In the genomic region with DNA sequence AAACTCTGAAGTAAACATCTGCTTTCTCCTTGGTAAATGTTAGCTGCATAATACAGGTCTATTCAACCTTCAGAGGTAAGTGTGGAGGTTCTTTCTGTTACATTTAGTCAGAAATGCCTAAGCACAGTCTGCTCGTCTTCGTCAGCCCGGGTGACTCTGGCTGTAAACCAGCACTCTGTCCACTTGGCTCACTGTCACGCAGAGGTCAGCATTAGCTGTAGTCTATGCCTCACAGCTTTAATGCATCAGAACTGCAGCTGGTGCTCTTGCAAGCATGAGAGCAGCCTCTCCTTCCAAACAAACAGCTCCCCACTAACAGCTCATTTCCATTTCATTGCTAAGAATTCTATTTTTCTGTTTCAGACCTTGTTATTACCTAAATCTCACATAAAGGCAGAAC, we compare ENCODE assay signal across 16 mouse cellular contexts. TPM values are rescaled to one million over a fixed set of nuclear protein-coding genes. Genes with fewer than 3 reads are reported as not detected.
DNase-seq lines count a peak whose midpoint lies in the region; ATAC-seq and TF ChIP-seq lines count a peak whose summit lies in the region.
"Had no signal": no experiment of that assay in that cellular context is flagged by ENCODE, and none has a peak within 500 bp of the region (broad histone marks: within the 10 kb centered on the region; RNA-seq: fewer than 3 reads in every experiment).

No protein-coding gene starts in this region.

- no peaks in the 10 kb centered on the region for H3K4me1 ChIP-seq in hindbrain, postnatal 0 days (ENCODE audit: insufficient read depth, low read length)
- no peaks in the 10 kb centered on the region for H3K4me1 ChIP-seq in hindbrain, embryonic 14.5 days (replicated peaks; ENCODE audit: control insufficient read depth, insufficient read depth, low read length)
- no peaks in the 10 kb centered on the region for H3K4me1 ChIP-seq in lung, embryonic 16.5 days (replicated peaks; ENCODE audit: control insufficient read depth, insufficient read depth, low read length)
- H3K4me1 ChIP-seq: hindbrain, embryonic 13.5 days had no signal

- no peaks in the 10 kb centered on the region for H3K36me3 ChIP-seq in hindbrain, postnatal 0 days (ENCODE audit: insufficient read depth, low read length)
- peaks cover 18% of the 10 kb centered on the region for H3K36me3 ChIP-seq in hindbrain, embryonic 14.5 days (replicated peaks; ENCODE audit: control insufficient read depth, insufficient read depth)
- H3K36me3 ChIP-seq in lung, embryonic 16.5 days (ENCODE audit: control insufficient read depth, insufficient read depth, low read length) = no peaks in the 10 kb centered on the region; the same call in 1 of the 2 replicates

- no peak for ATAC-seq in hindbrain, postnatal 0 days
- ATAC-seq in hindbrain, embryonic 14.5 days (ENCODE audit: low FRiP score) = no peak
- ATAC-seq in lung, embryonic 16.5 days (ENCODE audit: low read depth) = peak; percentile 84
- ATAC-seq in CD4-positive, CD25-positive, alpha-beta regulatory T cell, adult 4 months = no peak
- ATAC-seq in megakaryocyte-erythroid progenitor cell, adult 5-6 weeks (replicated peaks; ENCODE audit: low FRiP score, low TSS enrichment, poor library complexity, severe bottlenecking) = no peak

- no peaks in the 10 kb centered on the region for H3K27me3 ChIP-seq in hindbrain, postnatal 0 days (ENCODE audit: insufficient read depth, low read length)
- H3K27me3 ChIP-seq in hindbrain, embryonic 14.5 days (ENCODE audit: control insufficient read depth, insufficient read depth, low read length) = no peaks in the 10 kb centered on the region
- no peaks in the 10 kb centered on the region for H3K27me3 ChIP-seq in lung, embryonic 16.5 days (ENCODE audit: control insufficient read depth, insufficient read depth, low read depth, low read length)
- H3K27me3 ChIP-seq: hindbrain, embryonic 13.5 days had no signal

- 57% methylated on average over 4 of the region's 4 CpGs for WGBS in hindbrain, postnatal 0 days
- WGBS in hindbrain, embryonic 14.5 days = 74% methylated on average over 4 of the region's 4 CpGs
- 47% methylated on average over 4 of the region's 4 CpGs for WGBS in lung, embryonic 16.5 days

- no peaks in the 10 kb centered on the region for H3K9me3 ChIP-seq in hindbrain, postnatal 0 days (ENCODE audit: low read length)
- H3K9me3 ChIP-seq in hindbrain, embryonic 14.5 days (ENCODE audit: control insufficient read depth, low read length) = no peaks in the 10 kb centered on the region
- no peaks in the 10 kb centered on the region for H3K9me3 ChIP-seq in lung, embryonic 16.5 days (ENCODE audit: control insufficient read depth, low read length)
- H3K9me3 ChIP-seq: hindbrain, embryonic 13.5 days had no signal

- intact Hi-C loops in gastrocnemius, adult 2 months (cut with DNase I) = no loop called here

- no peak overlapping the region for H3K9ac ChIP-seq in hindbrain, postnatal 0 days (replicated peaks; ENCODE audit: low read length)
- no peak overlapping the region for H3K9ac ChIP-seq in hindbrain, embryonic 14.5 days
- no peak overlapping the region for H3K9ac ChIP-seq in lung, embryonic 16.5 days (ENCODE audit: low read length)
- H3K9ac ChIP-seq: hindbrain, embryonic 13.5 days had no signal

- H3K27ac ChIP-seq in hindbrain, postnatal 0 days = no peak overlapping the region
- no peak overlapping the region for H3K27ac ChIP-seq in hindbrain, embryonic 14.5 days
- H3K27ac ChIP-seq in gastrocnemius, adult 2 months = 0 out of 2 replicates have a peak overlapping the region, but pooled peaks have one; percentile 24
- H3K27ac ChIP-seq in lung, embryonic 16.5 days (ENCODE audit: low read length) = no peak overlapping the region
- H3K27ac ChIP-seq: hindbrain, embryonic 13.5 days; left cerebral cortex, adult 2 months had no signal

- no peak overlapping the region for H3K4me2 ChIP-seq in hindbrain, postnatal 0 days (ENCODE audit: low read depth, low read length)
- H3K4me2 ChIP-seq in hindbrain, embryonic 14.5 days (replicated peaks) = no peak overlapping the region
- no peak overlapping the region for H3K4me2 ChIP-seq in lung, embryonic 16.5 days (ENCODE audit: low read depth, low read length)
- H3K4me2 ChIP-seq: hindbrain, embryonic 13.5 days had no signal

- H3K4me3 ChIP-seq in hindbrain, postnatal 0 days (ENCODE audit: low read length) = no peak overlapping the region
- no peak overlapping the region for H3K4me3 ChIP-seq in hindbrain, embryonic 14.5 days (replicated peaks; ENCODE audit: low read length)
- no peak overlapping the region for H3K4me3 ChIP-seq in gastrocnemius, adult 2 months
- no peak overlapping the region for H3K4me3 ChIP-seq in lung, embryonic 16.5 days (ENCODE audit: low read length)
- H3K4me3 ChIP-seq: hindbrain, embryonic 13.5 days; left cerebral cortex, adult 2 months had no signal

- DNase-seq in hindbrain, postnatal 0 days (ENCODE audit: low spot score) = peak; percentile 31
- no peak for DNase-seq in hindbrain, embryonic 14.5 days (ENCODE audit: low spot score)
- peak; percentile 27 for DNase-seq in Muller cell, postnatal 12 days (ENCODE audit: inconsistent ontology term)
- peak; percentile 71 for DNase-seq in gastrocnemius, adult 2 months
- DNase-seq: cerebellum, adult 9-10 months; liver; thymus, adult 18-20 months had no signal

- no peak for TF ChIP-seq CTCF in hindbrain, postnatal 0 days (IDR thresholded peaks at IDR 0.05; ENCODE audit: low read depth)
- no peak for TF ChIP-seq CTCF in gastrocnemius, adult 2 months (IDR thresholded peaks at IDR 0.05)

RNA-seq across cellular contexts. Expression of a gene that starts 22.4 kb away (rescaled TPM):
- total RNA-seq in hindbrain, postnatal 0 days (2014; rRNA removed) = not detected in 2 replicates
- polyA plus RNA-seq in hindbrain, postnatal 0 days (2015; fragmentation: Nextera tagmentation; extraction: Ambion mirVana) = 0.14 and 0.18 TPM in 2 replicates
- 0.12 and 0.23 TPM in 2 replicates for polyA plus RNA-seq in hindbrain, embryonic 14.5 days (2014; fragmentation: Nextera tagmentation; extraction: Ambion mirVana)
- not detected for total RNA-seq in gastrocnemius, adult 2 months (2021)
- polyA plus RNA-seq in lung, embryonic 16.5 days (2015; fragmentation: Nextera tagmentation; extraction: Ambion mirVana) = 0.20 and 0.29 TPM in 2 replicates
- polyA plus RNA-seq in CD4-positive, CD25-positive, alpha-beta regulatory T cell, adult 4 months (2017; shearing (Covaris generic)) = under 1 TPM in 1 of 2 experiments, not detected in 1; 0.32 TPM
- total RNA-seq in megakaryocyte-erythroid progenitor cell, adult 5-6 weeks (2014; fragmentation: Nextera tagmentation) = not detected in 2 replicates
- not detected in 2 replicates for total RNA-seq in megakaryocyte-erythroid progenitor cell, adult 5-6 weeks (2017)
- total RNA-seq: gastrocnemius, postnatal 4 days; left cerebral cortex, adult 2 months; megakaryocyte progenitor cell, adult 5-6 weeks; neutrophil, adult 5-6 weeks had no signal
- polyA plus RNA-seq: brain, embryonic 14.5 days had no signal
